Mouse (Mus musculus): Measurements from ENCODE around the gene Parn.

Parn gene

GRCm38 (mm10) chr16:13550667-13551066 lies 117.3 kb downstream of the Parn start:
- DNase-seq (ENCODE audit: low spot score in 2 of 2) = no peak

- DNase-seq (ENCODE audit: low spot score in 2 of 2) = no peak
Measured at GRCm38 (mm10) chr16:13549976-13550375, 118.0 kb downstream of the Parn start.

GRCm38 (mm10) chr16:13541816-13542215 lies 126.2 kb downstream of the Parn start:
- DNase-seq (ENCODE audit: low spot score in 2 of 2) = no peak

- DNase-seq (ENCODE audit: low spot score in 2 of 2) = no peak
Measured at GRCm38 (mm10) chr16:13541121-13541747, 126.7 kb downstream of the Parn start.

- no peak for DNase-seq (ENCODE audit: low spot score in 2 of 2)
Measured at GRCm38 (mm10) chr16:13538933-13539648, 128.9 kb downstream of the Parn start.

- DNase-seq (ENCODE audit: low spot score in 2 of 2) = no peak
Measured at GRCm38 (mm10) chr16:13538213-13538932, 129.6 kb downstream of the Parn start.

- DNase-seq (ENCODE audit: low spot score in 2 of 2) = no peak
Measured at GRCm38 (mm10) chr16:13536404-13536803, 131.6 kb downstream of the Parn start.

- DNase-seq (ENCODE audit: low spot score in 2 of 2) = no peak
Measured at GRCm38 (mm10) chr16:13535856-13536255, 132.1 kb downstream of the Parn start.

- no peak for DNase-seq (ENCODE audit: low spot score in 2 of 2)
Measured at GRCm38 (mm10) chr16:13532840-13533239, 135.1 kb downstream of the Parn start.

- DNase-seq (ENCODE audit: low spot score in 2 of 2) = no peak
Measured at GRCm38 (mm10) chr16:13531279-13531678, 136.7 kb downstream of the Parn start.

- no peak for DNase-seq (ENCODE audit: low spot score in 2 of 2)
Measured at GRCm38 (mm10) chr16:13521359-13521758, 146.6 kb downstream of the Parn start.

- DNase-seq (ENCODE audit: low spot score in 2 of 2) = no peak
Measured at GRCm38 (mm10) chr16:13520301-13520700, 147.7 kb downstream of the Parn start.

GRCm38 (mm10) chr16:13516214-13516613 lies 151.8 kb downstream of the Parn start:
- no peak for DNase-seq (ENCODE audit: low spot score in 2 of 2)

GRCm38 (mm10) chr16:13515524-13515923 lies 152.4 kb downstream of the Parn start:
- DNase-seq (ENCODE audit: low spot score in 2 of 2) = no peak

- no peak for DNase-seq (ENCODE audit: low spot score in 2 of 2)
Measured at GRCm38 (mm10) chr16:13505055-13505454, 162.9 kb downstream of the Parn start.

- no peak for DNase-seq (ENCODE audit: low spot score in 2 of 2)
Measured at GRCm38 (mm10) chr16:13504476-13504875, 163.5 kb downstream of the Parn start.

- DNase-seq (ENCODE audit: low spot score in 2 of 2) = no peak
Measured at GRCm38 (mm10) chr16:13498923-13499322, 169.0 kb downstream of the Parn start.

- DNase-seq (ENCODE audit: low spot score in 2 of 2) = no peak
Measured at GRCm38 (mm10) chr16:13493981-13494380, 174.0 kb downstream of the Parn start.

- no peak for DNase-seq (ENCODE audit: low spot score in 2 of 2)
Measured at GRCm38 (mm10) chr16:13492996-13493395, 175.0 kb downstream of the Parn start.

GRCm38 (mm10) chr16:13491776-13492175 lies 176.2 kb downstream of the Parn start:
- DNase-seq (ENCODE audit: low spot score in 2 of 2) = no peak
